Mouse (Mus musculus) forebrain, embryonic 11.5 days (tissue): ENCODE results near the gene Rgs7. TPM values are rescaled to one million over a fixed set of nuclear protein-coding genes. Genes with fewer than 3 reads are reported as not detected.

Source experiments
- ATAC-seq: fragments of 200-750 bp; cut with Nextera tagmentation; replicated peaks from 2 replicates; pipeline ENCODE4 v1.8.0; 2017; ENCODE audit warnings: moderate TSS enrichment; ENCODE audit not compliant: low FRiP score
- DNase-seq: peaks from one replicate; pipeline ENCODE4 v3.0.0-alpha.2; 2017; ENCODE audit warnings: low spot score
- H3K27ac ChIP-seq: fragments of 300-500 bp; sonication (generic); 2 replicates; pipeline ENCODE4 v1.5.1; 2014; ENCODE audit warnings: low read depth, low read length
- H3K27me3 ChIP-seq: fragments of 300-500 bp; sonication (generic); 2 replicates; pipeline ENCODE4 v1.6.1; 2014; ENCODE audit warnings: mild to moderate bottlenecking, low read length, mixed read lengths; ENCODE audit not compliant: control insufficient read depth, insufficient read depth
- H3K36me3 ChIP-seq: fragments of 300-500 bp; sonication (generic); 2 replicates; pipeline ENCODE4 v1.6.1; 2014; ENCODE audit warnings: mild to moderate bottlenecking, low read length, moderate library complexity, mixed read lengths; ENCODE audit not compliant: control insufficient read depth, insufficient read depth
- H3K4me1 ChIP-seq: fragments of 300-500 bp; sonication (generic); replicated peaks from 2 replicates; pipeline ENCODE4 v1.6.1; 2014; ENCODE audit warnings: low read length, mixed read lengths; ENCODE audit not compliant: control insufficient read depth, insufficient read depth
- H3K4me2 ChIP-seq: fragments of 300-500 bp; sonication (generic); 2 replicates; pipeline ENCODE4 v1.6.1; 2014; ENCODE audit warnings: low read depth, mild to moderate bottlenecking, low read length, moderate library complexity, mixed read lengths; ENCODE audit not compliant: severe bottlenecking
- H3K4me3 ChIP-seq: fragments of 300-500 bp; sonication (generic); 2 replicates; pipeline ENCODE4 v1.5.1; 2014; ENCODE audit warnings: low read depth, low read length
- H3K9ac ChIP-seq: fragments of 300-500 bp; sonication (generic); 2 replicates; pipeline ENCODE4 v1.6.1; 2014; ENCODE audit warnings: low read length
- H3K9me3 ChIP-seq: fragments of 300-500 bp; sonication (generic); 2 replicates; pipeline ENCODE4 v1.6.1; 2016; ENCODE audit warnings: low read length, mixed read lengths; ENCODE audit not compliant: control insufficient read depth
- WGBS: fragments of 180-500 bp; shearing (Covaris S2); extraction: QIAGEN DNeasy Blood & Tissue Kit; methylation state at CpG from one replicate; pipeline ENCODE4 v1.1.7; 2014; 5-methylcytosine and 5-hydroxymethylcytosine counted together
- polyA plus RNA-seq: library from polyadenylated mRNA; unstranded; fragments of >200 nt; fragmentation: Nextera tagmentation; extraction: Ambion mirVana; gene quantifications from 2 replicates; pipeline ENCODE4 v1.2.1, GENCODE M21; 2014

Rgs7 gene
- polyA plus RNA-seq, 1 experiment from 2014 or later, result 5.7 TPM

DNA sequence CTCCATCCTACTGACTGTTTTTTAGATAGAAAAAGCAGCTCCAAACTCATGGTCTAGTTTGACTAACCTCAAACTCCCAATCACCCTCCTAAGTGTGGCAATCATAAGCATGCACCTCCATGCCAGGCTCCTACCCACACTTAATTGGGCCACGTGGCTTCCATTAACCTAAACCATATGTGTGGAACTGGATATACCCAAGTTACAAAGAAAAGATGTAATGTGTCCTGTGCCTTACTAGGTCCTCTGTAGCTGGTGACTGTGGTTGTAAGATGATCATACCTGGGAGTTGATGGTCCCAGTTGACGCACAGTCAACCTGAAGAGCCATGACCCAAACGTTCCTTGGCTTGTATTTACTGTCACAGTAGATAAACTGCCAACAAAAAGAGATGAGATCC is 17.7 kb upstream of the Rgs7 start:
- 84% methylated on average over 3 of the region's 3 CpGs for WGBS
- H3K4me2 ChIP-seq, result no peak overlapping the region
- no peak for DNase-seq
- H3K36me3 ChIP-seq, result no peaks in the 10 kb centered on the region
- H3K27me3 ChIP-seq, result no peaks in the 10 kb centered on the region
- no peaks in the 10 kb centered on the region for H3K4me1 ChIP-seq
- no peaks in the 10 kb centered on the region for H3K9me3 ChIP-seq
- H3K4me3 ChIP-seq, result no peak overlapping the region
- ATAC-seq, result no peak
- no peak overlapping the region for H3K9ac ChIP-seq
- no peak overlapping the region for H3K27ac ChIP-seq

DNA sequence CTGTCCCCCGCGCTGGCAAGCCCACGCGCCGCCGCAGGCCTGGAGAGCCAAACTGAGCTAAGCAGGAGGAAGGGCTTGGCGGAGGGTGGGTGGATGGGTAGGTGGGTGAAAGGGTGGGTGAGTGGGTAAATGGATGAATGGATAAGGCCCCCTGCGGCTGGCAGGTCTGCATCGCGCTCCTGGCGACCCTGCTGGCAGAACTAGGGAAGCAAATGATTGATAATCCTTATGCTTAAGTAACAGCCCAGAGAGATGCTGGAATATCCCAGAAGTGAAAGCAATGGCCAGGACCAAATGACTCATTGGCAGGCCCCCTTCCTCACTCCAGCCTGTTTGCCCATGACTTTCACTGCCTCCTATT is 363 bp upstream of the Rgs7 start:
- Histone ChIP-seq H3K27ac (no peak overlapping the region), H3K4me2 (peak overlapping the region; percentile 96), H3K36me3 (no peaks in the 10 kb centered on the region), H3K27me3 (peaks cover 3% of the 10 kb centered on the region; the same call in 1 of the 2 replicates), H3K4me1 (peaks cover 3% of the 10 kb centered on the region; the same call in 1 of the 2 replicates), H3K9ac (peak overlapping the region; percentile 67), H3K4me3 (peak overlapping the region; percentile 66), H3K9me3 (no peaks in the 10 kb centered on the region)
- 3% methylated on average over 11 of the region's 11 CpGs for WGBS
- DNase-seq, result no peak
- ATAC-seq, result no peak

DNA sequence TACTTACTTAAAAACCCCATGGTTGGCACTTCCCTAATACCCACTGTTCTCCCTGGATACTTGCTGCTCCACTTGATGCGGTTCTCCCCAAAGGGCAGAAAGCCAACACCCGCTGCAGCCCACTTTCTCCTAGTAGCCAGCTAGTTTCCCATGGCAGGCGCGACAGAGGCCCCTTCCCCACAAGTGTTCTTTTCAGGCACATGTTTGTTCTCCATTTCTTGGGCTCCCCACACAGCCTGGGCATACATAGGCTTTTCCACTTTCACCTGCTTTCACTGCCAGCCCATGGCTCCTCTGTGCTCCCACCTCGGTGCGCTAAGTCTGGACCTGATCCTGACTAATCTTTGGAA is 814 bp downstream of the Rgs7 start:
- Histone ChIP-seq H3K4me2 (peak overlapping the region; percentile 96), H3K27me3 (peaks cover 3% of the 10 kb centered on the region; the same call in 1 of the 2 replicates), H3K9ac (peak overlapping the region; percentile 67; the same call in 1 of the 2 replicates), H3K4me3 (peak overlapping the region; percentile 66), H3K36me3 (no peaks in the 10 kb centered on the region), H3K9me3 (no peaks in the 10 kb centered on the region), H3K27ac (no peak overlapping the region), H3K4me1 (peaks cover 3% of the 10 kb centered on the region; the same call in 1 of the 2 replicates)
- 13% methylated on average over 6 of the region's 6 CpGs for WGBS
- DNase-seq (peak; percentile 52), ATAC-seq (0 out of 2 replicates have a peak, but pooled peaks have one; percentile 3)

DNA sequence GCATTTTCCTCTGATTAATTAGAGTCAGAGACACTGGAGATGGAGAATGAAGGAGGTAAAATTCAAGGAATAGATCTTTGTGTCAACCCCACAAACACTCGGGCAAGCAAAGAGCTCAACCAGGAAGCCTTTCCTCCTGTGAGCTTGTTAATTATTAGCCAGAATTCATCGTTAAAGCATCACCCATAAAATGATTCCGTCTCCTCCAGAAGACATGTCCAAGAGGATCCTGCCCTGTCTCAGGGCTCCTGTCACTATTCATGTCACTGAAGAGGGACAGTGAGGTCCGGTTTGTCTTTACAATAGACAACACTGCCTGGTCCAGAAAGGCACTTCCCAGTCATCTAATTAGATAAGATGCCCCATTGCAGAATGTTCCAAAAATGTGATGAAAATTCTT is 7.2 kb downstream of the Rgs7 start:
- no peaks in the 10 kb centered on the region for H3K9me3 ChIP-seq
- no peaks in the 10 kb centered on the region for H3K36me3 ChIP-seq
- no peak overlapping the region for H3K4me2 ChIP-seq
- no peak overlapping the region for H3K27ac ChIP-seq
- H3K4me3 ChIP-seq, result no peak overlapping the region
- DNase-seq, result no peak
- no peak for ATAC-seq
- H3K4me1 ChIP-seq, result no peaks in the 10 kb centered on the region
- no peak overlapping the region for H3K9ac ChIP-seq
- WGBS, result 71% methylated on average over 4 of the region's 4 CpGs
- no peaks in the 10 kb centered on the region for H3K27me3 ChIP-seq

DNA sequence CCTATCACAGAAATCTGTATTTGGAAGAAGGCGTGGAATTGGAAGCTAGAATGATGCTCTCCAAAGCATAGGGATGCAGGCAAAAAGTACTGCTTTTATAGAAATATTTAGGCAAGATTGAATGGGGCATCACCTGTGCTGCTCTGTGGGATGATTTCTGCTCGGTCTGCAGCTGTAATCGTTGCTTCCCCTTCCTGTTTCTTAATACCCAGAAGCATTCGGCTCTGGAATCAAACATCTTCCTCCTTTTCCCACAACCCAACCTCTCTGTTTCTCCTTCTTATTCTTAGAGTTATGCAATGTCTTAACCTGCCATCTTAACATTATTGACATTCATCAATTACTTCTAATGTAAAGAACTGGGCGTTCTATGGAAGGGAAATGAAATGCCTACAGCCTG is 19.2 kb downstream of the Rgs7 start:
- Histone ChIP-seq H3K27me3 (no peaks in the 10 kb centered on the region), H3K4me3 (no peak overlapping the region), H3K4me1 (no peaks in the 10 kb centered on the region), H3K36me3 (no peaks in the 10 kb centered on the region), H3K27ac (no peak overlapping the region), H3K9ac (no peak overlapping the region), H3K4me2 (no peak overlapping the region), H3K9me3 (no peaks in the 10 kb centered on the region)
- no peak for DNase-seq
- ATAC-seq, result no peak
- WGBS, result 89% methylated on average over 5 of the region's 5 CpGs

DNA sequence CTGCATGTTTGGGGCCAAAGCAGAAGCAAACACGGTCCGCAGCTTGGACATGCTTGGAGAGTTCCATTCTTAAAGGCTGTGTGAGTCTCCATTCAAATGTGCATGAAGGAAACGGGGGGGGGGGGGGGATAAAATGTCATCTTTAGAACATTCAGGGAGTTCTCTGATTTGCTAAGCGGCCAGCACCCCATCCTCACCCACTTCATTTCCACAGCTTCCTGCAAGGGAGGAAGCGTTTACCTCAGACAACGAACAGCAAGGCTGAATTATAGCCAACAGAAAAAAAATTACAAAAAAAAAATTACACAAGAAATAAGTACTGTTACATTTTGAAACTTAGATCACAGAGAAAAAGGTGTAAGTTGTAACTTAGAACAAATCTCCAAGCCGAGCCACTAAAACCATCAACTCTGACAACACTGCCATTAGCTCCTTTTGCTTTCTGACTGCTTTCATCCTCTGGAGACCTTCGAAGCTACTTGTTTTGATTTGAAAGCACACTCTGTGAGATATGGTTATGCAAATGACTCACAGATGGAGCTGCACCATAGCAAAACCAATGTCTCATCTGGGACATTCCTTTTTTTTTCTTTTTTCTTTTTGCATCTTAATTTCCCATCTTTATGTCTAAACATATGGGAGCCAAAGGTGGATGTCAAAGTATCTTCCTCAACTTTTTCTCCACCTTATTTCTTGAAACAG is 23.1 kb downstream of the Rgs7 start:
- DNase-seq, result no peak

DNA sequence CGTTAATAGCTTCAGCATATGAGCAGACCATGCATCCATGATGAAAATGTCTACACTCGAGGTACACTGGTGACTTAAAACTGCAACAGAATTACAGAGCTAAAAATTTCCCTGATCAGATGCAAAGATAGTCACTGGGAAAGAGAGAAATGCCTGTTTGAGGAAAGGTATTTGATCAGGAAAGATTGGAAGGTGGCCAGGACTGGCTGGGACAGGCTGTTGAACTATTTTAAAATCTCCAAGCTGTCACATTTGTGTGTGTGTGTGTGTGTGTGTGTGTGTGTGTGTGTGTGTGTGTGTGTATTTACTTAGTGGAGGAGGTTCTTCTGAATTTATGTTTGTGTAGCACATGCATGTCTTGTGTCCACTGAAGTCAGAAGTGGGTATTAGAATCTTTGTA is 27.7 kb downstream of the Rgs7 start:
- Histone ChIP-seq H3K9ac (no peak overlapping the region), H3K36me3 (no peaks in the 10 kb centered on the region), H3K4me2 (no peak overlapping the region), H3K27me3 (no peaks in the 10 kb centered on the region), H3K9me3 (no peaks in the 10 kb centered on the region), H3K4me3 (no peak overlapping the region), H3K4me1 (no peaks in the 10 kb centered on the region), H3K27ac (no peak overlapping the region)
- DNase-seq, result no peak
- 82% methylated on average over 2 of the region's 2 CpGs for WGBS
- no peak for ATAC-seq

More for the DNA sequence above, 23.1 kb downstream of the Rgs7 start:
- no peaks in the 10 kb centered on the region for H3K9me3 ChIP-seq
- H3K4me3 ChIP-seq, result no peak overlapping the region
- H3K36me3 ChIP-seq, result no peaks in the 10 kb centered on the region
- ATAC-seq, result no peak
- 62% methylated on average over 8 of the region's 8 CpGs for WGBS
- H3K27ac ChIP-seq, result no peak overlapping the region
- H3K9ac ChIP-seq, result no peak overlapping the region
- H3K27me3 ChIP-seq, result no peaks in the 10 kb centered on the region
- H3K4me2 ChIP-seq, result no peak overlapping the region
- no peaks in the 10 kb centered on the region for H3K4me1 ChIP-seq

DNA sequence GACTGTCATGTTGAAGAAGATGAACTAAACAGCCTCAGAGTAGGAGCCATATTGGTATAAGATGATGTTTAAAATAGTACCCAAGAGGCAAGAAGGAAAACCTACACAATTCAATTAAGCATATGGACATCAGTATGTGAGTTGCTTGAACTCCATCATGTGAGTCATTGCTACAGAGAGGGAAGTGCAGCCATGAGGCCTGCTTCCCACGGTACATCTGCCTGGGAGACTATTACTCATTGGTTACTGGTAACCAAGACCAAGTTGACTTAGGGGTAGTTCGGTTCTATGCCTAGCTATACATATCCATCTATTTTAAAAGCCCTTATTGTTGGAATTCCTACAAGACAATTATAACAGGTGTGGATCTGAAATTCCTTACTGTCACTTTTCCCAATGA is 29.9 kb downstream of the Rgs7 start:
- WGBS, result 93% methylated on average over 2 of the region's 2 CpGs
- no peak overlapping the region for H3K9ac ChIP-seq
- no peaks in the 10 kb centered on the region for H3K36me3 ChIP-seq
- H3K9me3 ChIP-seq, result no peaks in the 10 kb centered on the region
- no peak overlapping the region for H3K27ac ChIP-seq
- ATAC-seq (no peak), DNase-seq (no peak)
- no peak overlapping the region for H3K4me2 ChIP-seq
- H3K27me3 ChIP-seq, result no peaks in the 10 kb centered on the region
- no peak overlapping the region for H3K4me3 ChIP-seq
- no peaks in the 10 kb centered on the region for H3K4me1 ChIP-seq

DNA sequence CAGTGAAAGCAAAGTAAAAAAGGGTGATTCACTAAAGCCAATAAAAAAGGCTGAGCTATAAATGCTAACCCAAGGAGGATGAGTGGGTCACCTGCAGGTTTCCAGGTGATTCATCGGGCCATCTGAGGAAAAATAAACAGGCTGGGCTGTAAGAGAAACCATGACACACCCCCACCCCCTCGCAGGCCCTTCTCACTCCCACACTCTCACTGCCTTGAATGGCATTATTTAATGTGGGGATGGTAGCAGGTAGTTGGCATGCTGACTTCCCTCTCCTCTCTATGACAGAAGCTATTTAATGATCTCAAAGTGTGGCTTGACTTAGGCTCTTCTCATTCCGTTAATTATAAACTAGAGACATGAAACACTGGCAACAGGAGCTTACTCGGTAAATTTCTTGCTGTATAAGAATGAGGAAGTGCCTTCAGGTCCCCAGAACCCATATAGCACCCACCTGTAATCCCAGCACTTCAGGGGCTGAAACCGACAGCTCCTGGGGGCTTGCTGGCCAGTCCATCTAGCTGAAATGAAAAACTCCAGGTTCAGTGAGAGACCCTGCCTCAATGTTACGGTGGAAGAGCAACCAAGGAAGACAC is 38.2 kb downstream of the Rgs7 start:
- Histone ChIP-seq H3K27me3 (no peaks in the 10 kb centered on the region), H3K4me3 (no peak overlapping the region), H3K27ac (no peak overlapping the region), H3K36me3 (no peaks in the 10 kb centered on the region), H3K4me2 (no peak overlapping the region), H3K9ac (no peak overlapping the region), H3K4me1 (no peaks in the 10 kb centered on the region), H3K9me3 (no peaks in the 10 kb centered on the region)
- ATAC-seq, result no peak
- WGBS, result 90% methylated on average over 6 of the region's 6 CpGs
- no peak for DNase-seq
